Mouse (Mus musculus) spleen, adult 2 months (tissue): ENCODE results near the gene Ubash3b.

Source experiments
- CTCF ChIP-seq: fragments of 200-500 bp; IDR thresholded peaks from 2 replicates; pipeline ENCODE4 v1.5.1; 2011; ENCODE audit warnings: mild to moderate bottlenecking, inconsistent platforms; ENCODE audit not compliant: insufficient read depth, insufficient read length, insufficient replicate concordance; ENCODE audit errors: extremely low read depth
- POLR2A ChIP-seq: fragments of 200-500 bp; IDR thresholded peaks from 2 replicates; pipeline ENCODE4 v1.6.1; 2011; ENCODE audit warnings: low read depth, low read length, inconsistent platforms

- no peak for TF ChIP-seq CTCF
- TF ChIP-seq POLR2A: no peak
These were observed 164.2 kb downstream of the Ubash3b start for GRCm38 (mm10) chr9:40997116-40997779.
